Mouse (Mus musculus) liver, embryonic 14.5 days (tissue): Measurements from ENCODE around the gene Olfr1283.

ENCODE experiments used
- CTCF ChIP-seq: IDR thresholded peaks from 2 replicates; pipeline ENCODE4 v1.5.1; 2016; ENCODE audit warnings: antibody characterized with exemption, low read depth, control low read depth
- EP300 ChIP-seq: IDR thresholded peaks from 2 replicates; pipeline ENCODE4 v1.6.1; 2016; ENCODE audit warnings: antibody characterized with exemption, low read depth

DNA sequence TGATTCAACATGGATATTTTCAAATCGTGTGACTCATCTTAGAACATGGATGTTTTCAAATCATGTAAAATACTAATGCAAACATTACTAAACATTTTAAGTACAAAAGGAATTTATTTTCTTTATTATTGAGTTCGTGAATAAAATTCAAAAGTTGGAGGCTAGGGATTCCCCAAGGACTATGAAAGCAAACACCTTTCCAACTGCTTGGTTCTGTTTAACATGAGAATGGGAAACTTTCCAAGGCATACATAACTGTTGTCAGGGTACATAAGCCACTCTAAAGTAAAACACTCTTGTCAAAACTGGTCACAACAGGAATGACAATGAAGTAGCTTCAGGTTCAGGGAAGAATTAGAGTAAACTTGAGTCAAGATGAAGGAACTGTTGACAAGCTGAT is 40.4 kb upstream of the Olfr1283 start, which contains the start of gene Olfr1281:
- TF ChIP-seq CTCF, result no peak
- TF ChIP-seq EP300, result no peak
